Mouse (Mus musculus): ENCODE results near the gene Gm19410. TPM values are rescaled to one million over a fixed set of nuclear protein-coding genes. Genes with fewer than 3 reads are reported as not detected.

Gene Gm19410
- polyA plus RNA-seq (2015; fragmentation: Illumina TruSeq; extraction: RNeasy Lipid Tissue Mini Kit (QIAGEN cat#74804); ENCODE audit: insufficient read depth, low replicate concordance): not detected

GRCm38 (mm10) chr8:35765499-35766193, at the start of gene Gm19410:
Gene Gm19410, plus strand, starts transcription at chr8:35765790.

Data from spleen, adult 10 weeks (tissue).